Mouse (Mus musculus) CH12.LX (cell line): ENCODE data around the gene Olfr147.

Experiments used
- CHD1 ChIP-seq: IDR thresholded peaks from 2 replicates; pipeline ENCODE4 v1.6.1; 2012; ENCODE audit warnings: low read depth, low read length, improper control_type of control experiment, inconsistent platforms
- CHD2 ChIP-seq: IDR thresholded peaks from 2 replicates; pipeline ENCODE4 v1.6.1; 2011; ENCODE audit warnings: low read length, improper control_type of control experiment
- CTCF ChIP-seq, 2 experiments: IDR thresholded peaks in 1 of 2; conservative IDR thresholded peaks in 1 of 2; 2 replicates each; pipeline ENCODE4 v1.5.1; 2011 to 2012; ENCODE audit warnings: low read depth in 2 of 2, low read length in 2 of 2, improper control_type of control experiment in 1 of 2, inconsistent platforms in 1 of 2, mild to moderate bottlenecking in 1 of 2, moderate library complexity in 1 of 2
- ELF1 ChIP-seq: IDR thresholded peaks from 2 replicates; pipeline ENCODE4 v1.6.1; 2014; ENCODE audit warnings: low read depth, mild to moderate bottlenecking, inconsistent platforms, low read length, improper control_type of control experiment
- EP300 ChIP-seq: IDR thresholded peaks from 2 replicates; pipeline ENCODE4 v1.6.1; 2011; ENCODE audit warnings: low read length, improper control_type of control experiment
- GABPA ChIP-seq: IDR thresholded peaks from 2 replicates; pipeline ENCODE4 v1.6.1; 2012; ENCODE audit warnings: low read depth, low read length, improper control_type of control experiment, inconsistent platforms; ENCODE audit not compliant: insufficient replicate concordance
- MAX ChIP-seq: IDR thresholded peaks from 2 replicates; pipeline ENCODE4 v1.6.1; 2011; ENCODE audit warnings: low read length, improper control_type of control experiment
- MAZ ChIP-seq: IDR thresholded peaks from 2 replicates; pipeline ENCODE4 v1.6.1; 2012; ENCODE audit warnings: low read depth, mild to moderate bottlenecking, inconsistent platforms, low read length, improper control_type of control experiment, moderate library complexity
- POLR2A ChIP-seq: IDR thresholded peaks from 2 replicates; pipeline ENCODE4 v1.6.1; 2011; ENCODE audit warnings: low read depth, mild to moderate bottlenecking, improper control_type of control experiment, low read length
- TBP ChIP-seq: conservative IDR thresholded peaks from 2 replicates; pipeline ENCODE4 v1.6.1; 2011; ENCODE audit warnings: low read depth, low read length, improper control_type of control experiment
- TCF12 ChIP-seq: IDR thresholded peaks from 2 replicates; pipeline ENCODE4 v1.6.1; 2014; ENCODE audit warnings: low read depth, mild to moderate bottlenecking, inconsistent platforms, low read length, improper control_type of control experiment
- ZNF384 ChIP-seq: IDR thresholded peaks from 2 replicates; pipeline ENCODE4 v1.6.1; 2012; ENCODE audit warnings: low read depth, low read length, improper control_type of control experiment, inconsistent platforms

DNA sequence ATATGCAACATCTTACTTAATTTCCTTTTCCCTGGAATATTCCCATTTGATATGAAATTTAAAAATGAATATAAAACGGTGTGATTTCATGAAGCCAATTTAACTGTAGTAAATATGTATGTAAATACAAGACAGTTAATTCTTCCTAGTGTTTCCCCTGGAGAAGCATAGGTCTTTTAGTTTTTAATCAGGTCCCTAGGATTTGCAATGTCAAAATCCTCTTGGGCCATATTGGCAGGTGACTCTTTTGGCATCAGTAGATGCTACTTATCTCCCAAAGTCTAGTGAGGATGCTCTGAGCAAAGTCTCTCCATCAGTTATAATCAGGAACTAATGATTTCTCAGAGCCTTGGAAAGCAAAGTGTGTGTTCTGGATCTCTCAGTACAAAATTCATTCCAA, 27.7 kb downstream of the Olfr147 start, which contains the start of gene Olfr901:
- TF ChIP-seq ELF1 (no peak), ZNF384 (no peak), TCF12 (no peak), MAZ (no peak), CTCF (conservative IDR thresholded peaks at IDR 0.05 in 1 of 2, IDR thresholded peaks at IDR 0.05 in 1 of 2; ENCODE audit: low read depth in 2 of 2, low read length in 2 of 2) (no peak), TBP (no peak), POLR2A (no peak), EP300 (no peak), CHD2 (no peak), CHD1 (no peak), MAX (no peak), GABPA (no peak)
